Mouse (Mus musculus): ENCODE data around the gene Klk8. TPM values are rescaled to one million over a fixed set of nuclear protein-coding genes. Genes with fewer than 3 reads are reported as not detected.

Gene Klk8
- total RNA-seq, 2 experiments from 2014 or later: 23.5 to 25.0 TPM

- DNase-seq (ENCODE audit: low spot score in 2 of 2): no peak
Observed at GRCm38 (mm10) chr7:43789295-43789694, 8.1 kb upstream of the Klk8 start.

GRCm38 (mm10) chr7:43791591-43791990 is 5.8 kb upstream of the Klk8 start, which contains the start of gene Klk9:
Klk9 (plus strand) TSS chr7:43791891.
- DNase-seq (ENCODE audit: low spot score in 2 of 2): no peak

- no peak for DNase-seq (ENCODE audit: low spot score in 2 of 2)
Observed at GRCm38 (mm10) chr7:43796355-43796754, 1.0 kb upstream of the Klk8 start.

GRCm38 (mm10) chr7:43797844-43798462 is 576 bp downstream of the Klk8 start:
- DNase-seq (ENCODE audit: low spot score in 2 of 2): no peak

- no peak for DNase-seq (ENCODE audit: low spot score in 2 of 2)
Observed at GRCm38 (mm10) chr7:43799876-43800275, 2.5 kb downstream of the Klk8 start.

GRCm38 (mm10) chr7:43810994-43811393 is 13.6 kb downstream of the Klk8 start, which contains the start of gene Klk7:
Klk7 (plus strand) TSS chr7:43811294.
- no peak for DNase-seq (ENCODE audit: low spot score in 2 of 2)

- DNase-seq (ENCODE audit: low spot score in 2 of 2): no peak
Observed at GRCm38 (mm10) chr7:43815211-43815610, 17.8 kb downstream of the Klk8 start.

GRCm38 (mm10) chr7:43816746-43817145 is 19.4 kb downstream of the Klk8 start:
- DNase-seq (ENCODE audit: low spot score in 2 of 2): no peak

- no peak for DNase-seq (ENCODE audit: low spot score in 2 of 2)
Observed at GRCm38 (mm10) chr7:43821581-43821980, 24.2 kb downstream of the Klk8 start.

- no peak for DNase-seq (ENCODE audit: low spot score in 2 of 2)
Observed at GRCm38 (mm10) chr7:43824199-43824598, 26.8 kb downstream of the Klk8 start, which contains the start of gene Klk6. Klk6 (plus strand) TSS chr7:43824499.

GRCm38 (mm10) chr7:43826056-43826455 is 28.7 kb downstream of the Klk8 start:
- no peak for DNase-seq (ENCODE audit: low spot score in 2 of 2)

- no peak for DNase-seq (ENCODE audit: low spot score in 2 of 2)
Observed at GRCm38 (mm10) chr7:43827706-43828105, 30.3 kb downstream of the Klk8 start.

- no peak for DNase-seq (ENCODE audit: low spot score in 2 of 2)
Observed at GRCm38 (mm10) chr7:43829006-43829405, 31.6 kb downstream of the Klk8 start.

- DNase-seq (ENCODE audit: low spot score in 2 of 2): no peak
Observed at GRCm38 (mm10) chr7:43841701-43842100, 44.3 kb downstream of the Klk8 start, which contains the start of gene Klk5. Klk5 (plus strand) TSS chr7:43841971.

GRCm38 (mm10) chr7:43843801-43844200 is 46.4 kb downstream of the Klk8 start:
- no peak for DNase-seq (ENCODE audit: low spot score in 2 of 2)

GRCm38 (mm10) chr7:43851616-43852015 is 54.2 kb downstream of the Klk8 start:
- DNase-seq (ENCODE audit: low spot score in 2 of 2): no peak

Other genes with a start within 250 kb of the Klk8 start
- gene Zfp658, start 235.3 kb upstream of the Klk8 start, total RNA-seq (2021): 1 to 10 TPM; 6.4 to 6.5 TPM
- 10 to 100 TPM; 19.9 to 25.9 TPM for gene Zfp719, start 218.0 kb upstream of the Klk8 start, total RNA-seq (2021)
- gene Zfp819, start 190.4 kb upstream of the Klk8 start, total RNA-seq (2021): under 1 TPM in 1 of 2 experiments, not detected in 1; 0.36 TPM
- gene Ceacam18, start 162.9 kb upstream of the Klk8 start, total RNA-seq (2021): under 1 TPM in 1 of 2 experiments, not detected in 1; 0.16 TPM
- 1 to 10 TPM in 1 of 2 experiments, under 1 TPM in 1; 0.71 to 1.0 TPM for gene Siglece, start 137.4 kb upstream of the Klk8 start, total RNA-seq (2021)
- gene Ctu1, start 125.6 kb upstream of the Klk8 start, total RNA-seq (2021): 10 to 100 TPM; 15.0 to 15.2 TPM
- gene Klk14, start 107.2 kb upstream of the Klk8 start, total RNA-seq (2021): under 1 TPM in 1 of 2 experiments, not detected in 1; 0.27 TPM
- gene Klk13, start 85.0 kb upstream of the Klk8 start, total RNA-seq (2021): not detected
- gene Klk12, start 28.7 kb upstream of the Klk8 start, total RNA-seq (2021): not detected
- gene Klk11, start 23.0 kb upstream of the Klk8 start, total RNA-seq (2021): not detected
- gene Klk10, start 16.5 kb upstream of the Klk8 start, total RNA-seq (2021): under 1 TPM; 0.31 to 0.43 TPM
- gene Klk9, start 5.7 kb upstream of the Klk8 start, total RNA-seq (2021): not detected
- gene Klk7, start 13.7 kb downstream of the Klk8 start, total RNA-seq (2021): under 1 TPM; 0.29 to 0.62 TPM
- not detected for gene Klk6, start 26.9 kb downstream of the Klk8 start, total RNA-seq (2021)
- not detected for gene Klk5, start 44.4 kb downstream of the Klk8 start, total RNA-seq (2021)
- not detected for gene Klk4, start 83.6 kb downstream of the Klk8 start, total RNA-seq (2021)
- gene Klk15, start 136.2 kb downstream of the Klk8 start, total RNA-seq (2021): not detected
- gene Klk1b8, start 153.1 kb downstream of the Klk8 start, total RNA-seq (2021): not detected
- gene Klk1b1, start 169.2 kb downstream of the Klk8 start, total RNA-seq (2021): not detected
- not detected for gene Klk1b9, start 178.5 kb downstream of the Klk8 start, total RNA-seq (2021)
- not detected for gene Klk1b11, start 198.3 kb downstream of the Klk8 start, total RNA-seq (2021)
- gene Klk1b26, start 214.6 kb downstream of the Klk8 start, total RNA-seq (2021): not detected